Mouse (Mus musculus): ENCODE data around the gene Misp. TPM values are rescaled to one million over a fixed set of nuclear protein-coding genes. Genes with fewer than 3 reads are reported as not detected.

Misp gene
- total and polyA plus RNA-seq, 3 experiments: not detected

- Histone ChIP-seq H3K79me2 (replicated peaks; ENCODE audit: control insufficient read depth, extremely low read depth, insufficient read depth, poor library complexity, severe bottlenecking) (peaks cover 61% of the 10 kb centered on the region), H3K36me3 (replicated peaks in 1 of 2; ENCODE audit: control insufficient read depth in 1 of 2, insufficient read depth in 1 of 2, low read length in 1 of 2) (peaks cover 73 to 75% of the 10 kb centered on the region in 2 experiments), H3K4me3 (replicated peaks in 1 of 3; ENCODE audit: low read depth in 2 of 3, low read length in 2 of 3, poor library complexity in 1 of 3) (no peak overlapping the region), H3K27ac (ENCODE audit: insufficient read depth, low read depth) (no peak overlapping the region), H3K9ac (ENCODE audit: insufficient read depth, low read depth) (no peak overlapping the region), H3K4me1 (ENCODE audit: control insufficient read depth in 1 of 2, insufficient read depth in 2 of 2) (peaks cover 11 to 26% of the 10 kb centered on the region in 2 experiments), H3K4me2 (ENCODE audit: insufficient read depth, low read depth, poor library complexity, severe bottlenecking) (no peak overlapping the region), H3K27me3 (replicated peaks) (no peaks in the 10 kb centered on the region), H3K9me3 (replicated peaks; ENCODE audit: low read length) (no peaks in the 10 kb centered on the region)
- dilution Hi-C loops (cut with MboI; ENCODE audit: extremely low pct_ligation_motif_present, extremely low pct_unique_long_range_greater_than_20kb, low sequenced_read_pairs) (no loop called here), in situ Hi-C loops (cut with MboI; ENCODE audit: low pct_ligation_motif_present, low pct_unique_long_range_greater_than_20kb, low sequenced_read_pairs) (no loop called here)
- TF ChIP-seq USF2 (conservative IDR thresholded peaks at IDR 0.05; ENCODE audit: low read depth, low read length) (no peak), JUN (IDR thresholded peaks at IDR 0.05; ENCODE audit: insufficient read depth, low read depth, low read length) (no peak), HCFC1 (IDR thresholded peaks at IDR 0.05; ENCODE audit: low read depth, low read length) (no peak), POLR2AphosphoS2 (IDR thresholded peaks at IDR 0.05; ENCODE audit: low read depth, low read length) (no peak), NELFE (IDR thresholded peaks at IDR 0.05; ENCODE audit: low read depth, low read length) (no peak), EP300 (IDR thresholded peaks at IDR 0.05; ENCODE audit: low read length) (no peak), MEF2A (IDR thresholded peaks at IDR 0.05; ENCODE audit: borderline replicate concordance, low read depth, low read length) (no peak), JUND (conservative IDR thresholded peaks at IDR 0.05; ENCODE audit: low read depth, low read length) (no peak), POLR2A (IDR thresholded peaks at IDR 0.05; ENCODE audit: low read depth, low read length) (no peak), CHD1 (IDR thresholded peaks at IDR 0.05; ENCODE audit: low read depth, low read length) (no peak), PAX5 (IDR thresholded peaks at IDR 0.05; ENCODE audit: low read length) (no peak), CTCF (conservative IDR thresholded peaks at IDR 0.05 in 1 of 2, IDR thresholded peaks at IDR 0.05 in 1 of 2; ENCODE audit: low read depth in 2 of 2, low read length in 2 of 2) (no peak), KAT2A (IDR thresholded peaks at IDR 0.05; ENCODE audit: insufficient replicate concordance, low read length) (no peak), MAFK (IDR thresholded peaks at IDR 0.05; ENCODE audit: insufficient replicate concordance, low read length) (no peak), CHD2 (IDR thresholded peaks at IDR 0.05; ENCODE audit: low read length) (no peak), MAX (IDR thresholded peaks at IDR 0.05; ENCODE audit: low read length) (no peak), SMC3 (IDR thresholded peaks at IDR 0.05; ENCODE audit: low read depth, low read length) (no peak), ZNF384 (IDR thresholded peaks at IDR 0.05; ENCODE audit: low read depth, low read length) (no peak)
- no peak for DNase-seq (ENCODE audit: extremely low read depth)
Observed at GRCm38 (mm10) chr10:79859116-79859515, 38.3 kb downstream of the Misp start.

GRCm38 (mm10) chr10:79860079-79860911, 39.5 kb downstream of the Misp start:
- Histone ChIP-seq H3K9ac (ENCODE audit: insufficient read depth, low read depth) (no peak overlapping the region), H3K9me3 (replicated peaks; ENCODE audit: low read length) (no peaks in the 10 kb centered on the region), H3K4me3 (replicated peaks in 1 of 3; ENCODE audit: low read depth in 2 of 3, low read length in 2 of 3, poor library complexity in 1 of 3) (no peak overlapping the region), H3K4me1 (ENCODE audit: control insufficient read depth in 1 of 2, insufficient read depth in 2 of 2) (peaks cover 11 to 26% of the 10 kb centered on the region in 2 experiments), H3K27me3 (replicated peaks) (no peaks in the 10 kb centered on the region), H3K27ac (ENCODE audit: insufficient read depth, low read depth) (no peak overlapping the region), H3K79me2 (replicated peaks; ENCODE audit: control insufficient read depth, extremely low read depth, insufficient read depth, poor library complexity, severe bottlenecking) (peaks cover 54% of the 10 kb centered on the region), H3K4me2 (ENCODE audit: insufficient read depth, low read depth, poor library complexity, severe bottlenecking) (no peak overlapping the region), H3K36me3 (replicated peaks in 1 of 2; ENCODE audit: control insufficient read depth in 1 of 2, insufficient read depth in 1 of 2, low read length in 1 of 2) (peaks cover 82 to 87% of the 10 kb centered on the region in 2 experiments)
- dilution Hi-C loops (cut with MboI; ENCODE audit: extremely low pct_ligation_motif_present, extremely low pct_unique_long_range_greater_than_20kb, low sequenced_read_pairs) (no loop called here), in situ Hi-C loops (cut with MboI; ENCODE audit: low pct_ligation_motif_present, low pct_unique_long_range_greater_than_20kb, low sequenced_read_pairs) (no loop called here)
- TF ChIP-seq HCFC1 (IDR thresholded peaks at IDR 0.05; ENCODE audit: low read depth, low read length) (no peak), SMC3 (IDR thresholded peaks at IDR 0.05; ENCODE audit: low read depth, low read length) (no peak), ZC3H11A (IDR thresholded peaks at IDR 0.05; ENCODE audit: low read depth, low read length) (no peak), GABPA (IDR thresholded peaks at IDR 0.05; ENCODE audit: insufficient replicate concordance, low read depth, low read length) (no peak), EP300 (IDR thresholded peaks at IDR 0.05; ENCODE audit: low read length) (no peak), JUND (conservative IDR thresholded peaks at IDR 0.05; ENCODE audit: low read depth, low read length) (no peak), ZMIZ1 (IDR thresholded peaks at IDR 0.05; ENCODE audit: low read depth, low read length) (no peak), NELFE (IDR thresholded peaks at IDR 0.05; ENCODE audit: low read depth, low read length) (no peak), BHLHE40 (IDR thresholded peaks at IDR 0.05; ENCODE audit: low read depth, low read length) (no peak), RCOR1 (conservative IDR thresholded peaks at IDR 0.05; ENCODE audit: low read depth, low read length) (no peak), IRF4 (IDR thresholded peaks at IDR 0.05; ENCODE audit: low read depth, low read length) (no peak), MAFK (IDR thresholded peaks at IDR 0.05; ENCODE audit: insufficient replicate concordance, low read length) (no peak), USF1 (IDR thresholded peaks at IDR 0.05; ENCODE audit: low read depth, low read length) (no peak), UBTF (IDR thresholded peaks at IDR 0.05; ENCODE audit: low read depth, low read length) (no peak), CHD1 (IDR thresholded peaks at IDR 0.05; ENCODE audit: low read depth, low read length) (no peak), RAD21 (IDR thresholded peaks at IDR 0.05; ENCODE audit: low read depth, low read length) (no peak), NRF1 (IDR thresholded peaks at IDR 0.05; ENCODE audit: low read depth, low read length) (no peak), KAT2A (IDR thresholded peaks at IDR 0.05; ENCODE audit: insufficient replicate concordance, low read length) (no peak), POLR2AphosphoS2 (IDR thresholded peaks at IDR 0.05; ENCODE audit: low read depth, low read length) (no peak), MAX (IDR thresholded peaks at IDR 0.05; ENCODE audit: low read length) (no peak)
- no peak for DNase-seq (ENCODE audit: extremely low read depth)

All from CH12.LX (cell line).